Mouse (Mus musculus) mature B cell (primary cell): ENCODE data around the gene Nanos1.

Source experiments
- in situ Hi-C: fragments of 300-500 bp; cut with MboI; formaldehyde crosslinking; loops from 2 replicates; pipeline ENCODE4 v1.14.3; 2019

Gene Nanos1

GRCm38 (mm10) chr19:60788214-60788960 lies 32.6 kb downstream of the Nanos1 start:
- in situ Hi-C loops: no loop called here

- in situ Hi-C loops: no loop called here
Measured at GRCm38 (mm10) chr19:60789452-60789851, 33.7 kb downstream of the Nanos1 start.

- in situ Hi-C loops: no loop called here
Measured at GRCm38 (mm10) chr19:60789919-60790506, 34.2 kb downstream of the Nanos1 start.

- in situ Hi-C loops: no loop called here
Measured at GRCm38 (mm10) chr19:60790551-60791161, 34.9 kb downstream of the Nanos1 start, which contains the start of gene Eif3a. Gene Eif3a (minus strand): TSS chr19:60790658.

GRCm38 (mm10) chr19:60791164-60791563 lies 35.4 kb downstream of the Nanos1 start:
- in situ Hi-C loops: no loop called here

- in situ Hi-C loops: no loop called here
Measured at GRCm38 (mm10) chr19:60793170-60793707, 37.5 kb downstream of the Nanos1 start.

GRCm38 (mm10) chr19:60795244-60795643 lies 39.5 kb downstream of the Nanos1 start:
- in situ Hi-C loops: no loop called here

- in situ Hi-C loops: no loop called here
Measured at GRCm38 (mm10) chr19:60797415-60797814, 41.6 kb downstream of the Nanos1 start.

GRCm38 (mm10) chr19:60799867-60800569 lies 44.2 kb downstream of the Nanos1 start:
- in situ Hi-C loops: no loop called here

- in situ Hi-C loops: no loop called here
Measured at GRCm38 (mm10) chr19:60804903-60805302, 49.1 kb downstream of the Nanos1 start.
